Mouse (Mus musculus) thymus, postnatal 10 days (tissue): ENCODE measurements around the gene Ube2l3.
"Not testable (repeated sequence)": the region's sequence is repeated elsewhere in the genome, so short reads cannot be mapped to it uniquely, and the experiment has no call there.

Experiments used
- DNase-seq, 2 experiments: peaks; one replicate each; pipeline ENCODE4 v3.0.0; 2021; ENCODE audit warnings: low spot score in 2 of 2

The Ube2l3 gene

DNA sequence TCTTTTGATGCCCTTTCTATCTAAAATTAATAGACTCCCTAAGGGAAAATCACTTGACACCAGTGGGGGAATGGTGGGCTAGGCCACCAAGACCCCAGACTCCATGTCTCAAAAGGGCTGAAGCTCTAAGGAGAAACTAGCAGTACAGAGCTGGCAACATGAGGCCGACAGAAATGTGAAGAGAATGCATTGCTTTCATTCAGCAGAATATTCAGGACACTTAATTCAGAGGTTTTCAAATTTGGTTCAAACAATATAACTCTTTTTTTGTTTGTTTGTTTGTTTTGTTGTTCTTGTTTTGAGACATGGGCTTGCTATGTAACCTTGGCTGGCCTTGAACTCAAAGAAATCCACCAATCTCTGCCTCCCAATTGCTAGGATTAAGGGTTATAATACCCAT lies at the start of gene Ube2l3:
Gene Ube2l3, minus strand, starts transcription at position 101 of the 400 bp plus-strand sequence.
- DNase-seq = no peak

DNA sequence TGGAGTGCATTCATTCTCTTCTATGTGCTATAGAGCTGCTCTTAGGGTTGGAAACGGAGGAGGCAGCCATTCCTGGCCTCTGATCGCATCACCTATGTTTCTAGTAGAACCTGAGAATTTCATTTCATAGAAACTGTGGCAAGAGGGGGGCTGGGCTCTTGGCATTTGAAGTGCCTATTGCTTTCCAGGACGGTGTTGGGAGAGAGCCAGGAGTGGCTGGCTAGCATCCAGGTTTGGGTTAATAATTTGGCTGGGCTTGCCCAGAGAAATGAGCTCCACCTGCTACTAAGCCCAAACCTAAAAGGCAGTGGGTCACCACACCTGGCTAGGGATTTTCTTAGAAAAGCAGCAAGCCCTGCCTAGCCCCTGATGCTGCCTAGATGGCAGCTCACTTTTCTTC lies 49.1 kb upstream of the Ube2l3 start:
- no peak for DNase-seq

GRCm38 (mm10) chr16:17249135-17249534 lies 46.7 kb upstream of the Ube2l3 start:
- DNase-seq = no peak

- no peak for DNase-seq
Observed at GRCm38 (mm10) chr16:17247727-17248126, 45.3 kb upstream of the Ube2l3 start.

GRCm38 (mm10) chr16:17244996-17245395 lies 42.5 kb upstream of the Ube2l3 start:
- no peak for DNase-seq

DNA sequence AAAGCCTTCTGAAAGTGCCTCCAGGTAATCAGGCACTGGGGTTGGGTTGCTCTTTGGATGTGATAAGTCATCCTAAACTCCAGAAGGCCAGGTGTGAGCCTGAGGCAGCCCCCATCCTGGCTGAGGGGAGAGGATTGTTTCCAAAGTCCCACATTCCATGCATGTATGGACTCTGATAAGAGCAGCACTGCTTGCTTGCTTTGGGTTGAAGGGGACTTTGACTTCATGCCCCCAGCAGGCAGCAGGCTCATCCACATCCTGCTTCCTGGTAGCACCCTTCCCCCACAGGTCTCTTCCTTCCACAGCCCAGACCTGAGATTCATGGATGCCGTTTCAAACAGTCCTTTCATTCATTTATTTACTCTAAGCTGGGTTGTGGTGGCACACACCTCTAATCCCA lies 41.3 kb upstream of the Ube2l3 start:
- no peak for DNase-seq

DNA sequence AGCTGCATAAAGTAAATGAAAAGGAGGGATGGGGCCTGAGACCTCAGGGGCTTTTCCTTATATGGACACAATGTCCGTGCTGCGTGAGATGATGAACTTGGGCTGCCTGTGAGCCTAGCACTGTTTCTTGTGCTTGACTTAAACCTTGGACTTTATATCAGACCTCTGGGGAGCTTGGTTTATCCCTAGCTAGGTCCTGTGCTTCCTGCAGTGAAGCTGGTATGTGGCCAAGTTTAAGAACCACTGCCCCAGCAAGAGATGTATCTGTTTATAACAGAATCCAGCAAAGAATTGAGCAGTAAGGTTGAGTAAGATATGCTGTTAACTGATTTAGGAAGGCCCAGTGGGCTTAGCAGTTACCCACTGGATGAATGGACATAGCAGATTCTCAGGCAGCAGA lies 37.0 kb upstream of the Ube2l3 start:
- DNase-seq = no peak

DNA sequence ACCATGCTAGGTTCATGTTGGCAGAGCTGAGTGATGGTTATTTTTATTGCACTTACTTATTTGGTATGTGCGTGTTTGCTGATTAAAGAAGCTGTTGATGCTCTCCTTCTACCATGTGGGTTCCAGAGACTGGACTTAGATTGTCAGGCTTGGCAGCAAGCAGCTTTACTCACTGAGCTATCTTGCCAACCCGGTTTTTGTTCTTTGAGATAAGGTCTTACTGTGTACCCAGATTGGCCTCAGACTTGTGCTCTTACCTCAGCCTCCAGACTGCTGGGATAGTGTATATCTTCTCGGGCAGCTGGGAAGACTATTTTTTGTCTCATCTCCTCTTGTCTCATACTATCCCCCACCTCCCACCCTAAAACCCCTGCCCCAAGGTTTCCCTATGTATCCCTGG lies 35.2 kb upstream of the Ube2l3 start:
- DNase-seq = no peak

- no peak for DNase-seq
Observed at GRCm38 (mm10) chr16:17234916-17235665, 32.6 kb upstream of the Ube2l3 start.

- peak; percentile 15 to 33 for DNase-seq
Observed at GRCm38 (mm10) chr16:17234499-17234895, 32.0 kb upstream of the Ube2l3 start.

GRCm38 (mm10) chr16:17233702-17234498 lies 31.5 kb upstream of the Ube2l3 start:
- DNase-seq = peak; percentile 38 to 54

GRCm38 (mm10) chr16:17232794-17233701 lies 30.6 kb upstream of the Ube2l3 start, which contains the start of gene Hic2:
Hic2 (plus strand) TSS chr16:17233572.
- DNase-seq = peak; percentile 85 to 86

DNA sequence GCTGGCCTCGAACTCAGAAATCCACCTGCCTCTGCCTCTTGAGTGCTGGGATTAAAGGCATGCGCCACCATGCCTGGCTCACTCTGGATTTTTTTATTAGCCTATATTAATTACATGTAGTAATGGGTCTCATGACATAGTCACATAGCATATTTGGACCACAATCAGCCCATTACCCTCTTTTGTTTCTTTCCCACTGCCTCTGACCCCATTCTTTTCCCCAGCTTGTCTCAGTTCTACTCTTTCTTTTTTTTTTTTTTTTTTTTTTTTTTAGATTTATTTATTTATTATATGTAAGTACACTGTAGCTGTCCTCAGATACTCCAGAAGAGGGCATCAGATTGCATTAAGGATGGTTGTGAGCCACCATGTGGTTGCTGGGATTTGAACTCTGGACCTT lies 29.1 kb upstream of the Ube2l3 start:
- DNase-seq = not testable (repeated sequence)

- no peak for DNase-seq
Observed at GRCm38 (mm10) chr16:17226496-17226895, 24.0 kb upstream of the Ube2l3 start.

DNA sequence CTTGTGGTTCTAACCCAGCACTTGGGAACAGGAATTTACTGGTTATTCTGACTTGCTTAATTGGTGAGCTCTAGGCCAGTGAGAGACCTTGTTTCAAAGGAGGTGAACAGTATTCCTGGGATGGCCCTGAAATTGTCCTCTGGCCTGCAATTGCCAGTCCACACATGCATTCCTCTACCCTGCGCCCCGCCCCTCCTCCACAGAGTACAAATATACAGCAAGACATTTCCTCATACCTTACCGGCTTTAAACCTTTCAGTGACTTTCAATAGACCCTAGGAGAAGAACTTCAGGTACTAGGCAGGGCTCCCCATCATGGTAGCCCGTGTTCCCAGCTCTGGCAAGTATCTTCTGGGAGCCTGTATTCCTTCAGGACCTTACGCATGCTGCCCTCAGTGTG lies 23.1 kb upstream of the Ube2l3 start:
- DNase-seq = no peak

DNA sequence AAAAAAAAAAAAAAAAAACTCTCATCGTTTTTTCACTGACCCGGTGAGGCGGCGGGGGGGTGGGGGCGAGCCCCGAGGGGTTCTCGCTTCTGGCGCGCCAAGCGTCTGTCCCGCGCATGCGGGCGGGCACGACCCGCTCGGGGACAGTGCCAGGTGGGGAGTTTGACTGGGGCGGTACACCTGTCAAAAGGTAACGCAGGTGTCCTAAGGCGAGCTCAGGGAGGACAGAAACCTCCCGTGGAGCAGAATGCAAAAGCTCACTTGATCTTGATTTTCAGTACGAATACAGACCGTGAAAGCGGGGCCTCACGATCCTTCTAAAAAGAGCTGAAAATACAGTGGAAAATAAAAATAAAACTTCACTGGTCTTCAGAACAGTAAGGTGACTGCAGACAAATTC lies 19.7 kb upstream of the Ube2l3 start:
- DNase-seq = peak; percentile 93 to 98

DNA sequence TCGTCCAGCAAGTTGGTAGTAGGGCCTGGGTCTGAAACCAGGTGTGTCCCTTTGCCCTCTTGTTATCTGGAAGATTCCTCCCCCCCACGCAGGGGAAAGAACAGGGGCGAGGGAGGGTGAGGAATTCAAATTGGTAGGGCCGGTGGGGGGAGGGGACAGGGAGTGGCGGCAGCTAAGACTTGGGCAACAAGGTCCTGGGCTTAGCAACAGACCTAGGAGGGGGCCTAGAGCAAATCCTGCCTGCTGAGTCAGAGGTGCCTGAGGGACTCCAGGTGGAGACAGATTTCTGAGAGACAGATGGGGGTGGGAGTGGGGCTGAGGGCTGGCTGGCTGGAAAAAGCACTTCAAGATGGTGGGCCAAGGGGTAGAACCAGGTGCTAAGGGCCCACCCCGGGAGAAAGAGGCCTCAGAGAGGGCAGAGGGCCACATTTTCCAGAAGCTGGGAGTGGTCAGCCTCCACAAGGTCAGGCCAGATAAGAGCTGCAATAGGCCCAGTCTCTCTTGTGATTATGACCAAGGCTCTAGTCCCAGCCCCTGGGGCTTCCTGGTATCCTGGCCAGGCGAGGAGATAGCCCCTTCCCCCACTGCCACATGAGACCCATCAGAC lies 17.8 kb upstream of the Ube2l3 start:
- no peak for DNase-seq

DNA sequence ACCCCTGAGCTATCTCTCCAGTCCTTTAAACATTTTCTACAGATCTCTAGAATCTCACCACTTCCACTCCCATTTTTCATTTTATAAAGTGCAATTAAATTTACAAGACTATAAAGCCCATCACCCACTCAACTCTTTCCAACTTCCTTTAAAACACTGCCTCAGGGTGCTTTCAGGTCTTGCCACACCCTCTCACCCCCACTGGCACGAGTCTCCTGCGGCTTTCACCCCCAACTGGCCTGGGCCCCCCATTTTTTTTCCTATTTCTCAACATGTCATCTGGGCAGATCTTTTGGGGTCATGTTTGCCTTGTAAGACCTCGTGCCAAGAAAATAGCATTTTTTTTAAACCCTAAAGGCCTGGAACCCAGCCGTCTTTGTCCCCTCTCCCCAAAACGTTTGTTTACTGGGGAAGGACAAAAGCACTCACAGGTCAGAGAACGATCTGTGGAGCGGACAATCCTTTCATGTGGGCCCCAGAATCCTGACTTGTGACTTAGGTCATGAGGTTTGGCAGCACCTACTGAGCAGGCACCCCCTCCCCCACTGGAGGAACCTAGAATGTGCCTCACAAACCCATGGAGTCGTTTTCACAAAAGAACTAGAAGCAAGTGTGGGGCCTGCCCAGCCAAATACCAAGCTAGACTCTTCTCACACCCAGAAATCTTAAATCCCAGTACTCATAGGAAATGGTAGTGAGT lies 14.6 kb upstream of the Ube2l3 start:
- DNase-seq = no peak

- peak; percentile 86 to 94 for DNase-seq
Observed at GRCm38 (mm10) chr16:17209981-17210838, 7.8 kb upstream of the Ube2l3 start.

DNA sequence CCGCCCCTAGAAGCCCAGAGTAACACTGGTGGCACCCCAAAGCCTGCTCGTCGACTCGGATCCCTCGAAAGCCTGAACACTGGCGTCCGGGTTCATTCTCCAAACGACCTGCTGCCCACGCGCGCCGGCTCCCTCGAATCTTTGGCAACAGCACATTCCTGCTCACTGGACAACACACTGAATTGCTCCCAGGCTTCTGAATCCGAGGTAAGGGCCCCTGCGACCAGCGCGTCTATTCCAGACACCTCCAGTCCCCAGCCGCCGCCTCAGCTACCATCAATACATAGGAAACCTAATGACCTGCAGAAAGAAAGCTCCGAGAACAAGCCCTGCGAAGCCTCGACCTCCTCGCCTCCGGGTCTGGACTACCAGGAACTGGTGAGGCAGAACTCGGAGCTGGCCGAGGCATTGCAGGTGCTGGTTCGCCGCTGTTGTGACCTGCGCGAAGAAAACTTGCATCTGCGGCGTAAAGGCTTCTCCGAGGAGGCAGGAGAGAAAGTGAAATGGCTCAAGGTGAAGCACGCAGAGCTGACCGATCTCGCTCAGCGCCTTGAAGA lies 7.0 kb upstream of the Ube2l3 start:
- peak; percentile 21 to 25 for DNase-seq
